Mouse (Mus musculus) CD4-positive, CD25-positive, alpha-beta regulatory T cell, adult 2 months (primary cell): ENCODE results near the gene Epb41l5.

Source experiments
- DNase-seq: peaks from one replicate; pipeline ENCODE4 v3.0.0-alpha.2; 2012; ENCODE audit warnings: low read depth, low spot score

Gene Epb41l5

DNA sequence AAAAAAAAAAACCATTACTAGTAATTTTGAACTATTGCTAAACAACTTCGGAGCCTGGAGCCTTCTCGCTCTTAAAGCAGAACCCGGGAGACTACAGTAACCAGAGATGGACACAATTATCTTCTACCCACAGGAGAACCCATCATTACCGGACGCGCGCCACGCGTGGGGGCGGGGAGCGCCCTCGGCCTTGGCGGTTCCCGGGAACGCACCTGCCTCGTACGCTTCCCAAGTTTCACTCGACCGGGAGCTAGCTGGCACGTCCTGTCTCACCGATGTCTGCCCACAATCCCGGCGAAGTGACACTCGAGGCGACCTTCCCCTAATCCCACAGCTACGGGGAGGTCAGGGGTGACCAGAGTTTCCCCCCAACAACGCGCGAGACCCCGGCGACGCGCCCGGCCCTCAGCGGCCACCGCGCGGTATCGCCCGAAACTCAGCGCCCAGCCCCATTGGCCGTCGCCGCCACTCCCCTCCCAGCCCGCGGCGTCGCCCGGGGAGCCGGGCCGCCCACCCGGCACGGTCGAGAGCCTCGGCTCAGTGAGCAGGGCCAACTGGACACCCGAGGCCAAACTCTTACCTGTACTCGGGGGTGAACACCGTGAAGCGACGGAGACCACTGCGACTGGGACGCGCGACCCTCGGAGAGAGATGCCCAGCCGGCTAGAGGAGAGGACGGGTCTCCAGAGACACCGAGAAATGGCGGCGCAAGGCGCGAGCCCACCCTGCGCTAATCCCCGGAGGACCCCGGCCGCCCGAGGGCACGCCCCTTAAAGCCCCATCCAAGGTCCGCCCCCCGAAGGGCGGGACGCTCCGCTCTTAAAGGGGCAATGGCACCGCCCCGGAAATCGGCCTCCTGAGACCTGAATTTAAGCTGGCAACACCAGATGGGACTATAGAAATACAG is at the start of gene Epb41l5:
Gene Epb41l5, minus strand, starts transcription at position 796 of the 907 bp plus-strand sequence.
- DNase-seq, result peak; percentile 64

DNA sequence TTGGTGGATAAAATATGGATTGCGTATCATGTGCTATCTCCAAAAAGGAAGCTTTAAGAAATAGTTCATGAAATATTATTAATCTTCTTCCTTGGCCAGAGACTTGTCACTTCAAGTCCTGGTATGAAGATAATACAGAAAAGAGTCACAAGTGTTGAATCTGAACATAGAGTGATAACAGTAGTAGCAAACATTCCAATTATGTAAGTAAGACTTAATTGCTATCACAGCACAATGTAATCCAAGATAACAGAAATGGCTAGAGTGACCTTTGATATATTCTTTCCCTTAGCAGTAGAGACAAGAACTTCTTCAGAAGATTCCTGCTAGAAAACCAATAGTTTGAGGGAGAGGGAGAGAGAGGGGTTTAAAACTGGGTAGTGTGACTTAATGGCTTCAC is 48.1 kb upstream of the Epb41l5 start:
- DNase-seq, result no peak

GRCm38 (mm10) chr1:119685773-119686558 is 37.2 kb upstream of the Epb41l5 start:
- DNase-seq, result peak; percentile 4

DNA sequence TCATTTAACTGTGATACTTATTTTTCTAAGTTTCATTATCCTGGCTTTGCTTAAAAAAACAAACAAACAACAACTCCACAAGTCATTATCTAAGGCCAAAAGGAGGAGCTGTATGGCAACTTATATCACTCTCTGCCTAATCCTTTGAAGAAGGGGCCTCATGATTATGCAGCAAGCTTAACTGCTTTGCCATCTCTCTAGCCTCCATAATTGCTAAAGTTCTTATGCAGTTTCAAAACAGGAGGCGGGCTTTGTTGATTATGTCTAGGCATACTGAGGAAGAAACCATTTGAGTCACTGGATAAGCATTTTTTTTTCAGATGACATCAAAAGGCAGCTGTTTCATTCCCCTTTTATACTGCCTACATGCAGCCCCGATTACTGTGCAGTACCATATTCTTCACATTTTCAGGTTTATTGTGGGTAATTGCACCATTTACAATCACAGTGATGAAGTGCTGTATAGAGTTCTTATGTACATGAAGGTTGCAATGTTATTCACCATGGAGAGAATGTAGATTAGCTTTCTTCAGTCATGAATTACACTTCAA is 32.9 kb upstream of the Epb41l5 start:
- no peak for DNase-seq

GRCm38 (mm10) chr1:119674984-119675383 is 26.2 kb upstream of the Epb41l5 start:
- DNase-seq, result peak; percentile 44

- no peak for DNase-seq
Measured at GRCm38 (mm10) chr1:119666904-119667303, 18.1 kb upstream of the Epb41l5 start.

DNA sequence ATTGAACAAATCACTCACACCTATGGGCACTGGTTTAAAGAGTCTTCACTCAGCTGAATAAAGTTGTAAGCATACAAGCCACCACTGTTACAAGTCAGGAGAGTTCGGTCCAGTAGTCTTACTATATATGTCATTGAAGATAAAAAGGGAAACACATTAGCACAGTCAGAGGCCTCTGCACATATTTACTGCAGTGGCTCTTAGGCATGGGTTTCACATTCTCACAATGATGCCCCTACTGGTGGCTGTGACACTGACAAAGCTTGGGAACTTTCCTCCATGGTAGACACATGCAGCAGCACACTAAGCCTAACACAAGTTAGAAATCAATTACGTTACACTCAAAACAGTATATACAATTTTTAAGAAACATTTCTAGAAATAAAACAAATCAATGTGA is 5.5 kb upstream of the Epb41l5 start:
- DNase-seq, result peak; percentile 15

DNA sequence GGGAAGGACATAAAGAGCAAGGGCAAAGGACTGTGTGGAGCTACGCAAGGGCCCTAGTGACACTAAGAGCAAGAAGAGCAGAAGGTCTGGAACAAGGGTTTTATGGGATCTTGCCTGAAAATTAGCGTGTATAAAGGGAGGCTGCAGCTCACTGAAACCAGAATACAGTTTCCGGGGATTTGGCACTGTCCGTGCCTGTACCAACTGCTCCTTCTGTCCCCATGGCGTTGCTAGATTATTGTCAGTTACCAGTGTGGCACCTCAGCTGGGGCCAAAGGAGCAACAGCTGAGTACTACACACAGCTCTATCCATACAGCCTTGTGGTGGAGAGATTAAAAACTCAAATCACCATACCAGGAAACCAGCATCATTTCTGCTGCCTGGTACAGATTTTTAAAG is 1.6 kb upstream of the Epb41l5 start:
- no peak for DNase-seq

DNA sequence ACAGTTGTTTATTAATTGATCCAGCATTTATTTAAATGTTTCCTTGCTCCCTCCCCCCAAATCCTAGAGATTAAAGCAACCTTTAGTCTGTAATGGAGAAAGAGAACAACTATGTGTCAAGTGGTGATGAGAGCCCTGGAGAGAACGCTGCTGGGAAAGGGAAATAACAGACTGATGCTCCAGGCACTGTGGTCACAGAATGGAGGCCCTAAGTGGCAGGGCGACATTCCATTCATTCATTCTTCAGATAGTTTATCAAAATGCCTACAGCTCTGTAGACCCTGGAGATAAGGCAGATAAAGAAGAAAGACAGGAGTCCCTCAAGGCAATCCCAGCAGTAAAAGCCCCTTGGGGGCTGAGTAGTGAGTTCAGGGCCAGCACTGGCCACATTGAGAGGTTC is 827 bp upstream of the Epb41l5 start:
- no peak for DNase-seq

- no peak for DNase-seq
Measured at GRCm38 (mm10) chr1:119646356-119646755, 2.4 kb downstream of the Epb41l5 start.

- DNase-seq, result no peak
Measured at GRCm38 (mm10) chr1:119642367-119642766, 6.4 kb downstream of the Epb41l5 start.

- DNase-seq, result no peak
Measured at GRCm38 (mm10) chr1:119641090-119641812, 7.5 kb downstream of the Epb41l5 start.

- no peak for DNase-seq
Measured at GRCm38 (mm10) chr1:119640006-119640405, 8.8 kb downstream of the Epb41l5 start.

DNA sequence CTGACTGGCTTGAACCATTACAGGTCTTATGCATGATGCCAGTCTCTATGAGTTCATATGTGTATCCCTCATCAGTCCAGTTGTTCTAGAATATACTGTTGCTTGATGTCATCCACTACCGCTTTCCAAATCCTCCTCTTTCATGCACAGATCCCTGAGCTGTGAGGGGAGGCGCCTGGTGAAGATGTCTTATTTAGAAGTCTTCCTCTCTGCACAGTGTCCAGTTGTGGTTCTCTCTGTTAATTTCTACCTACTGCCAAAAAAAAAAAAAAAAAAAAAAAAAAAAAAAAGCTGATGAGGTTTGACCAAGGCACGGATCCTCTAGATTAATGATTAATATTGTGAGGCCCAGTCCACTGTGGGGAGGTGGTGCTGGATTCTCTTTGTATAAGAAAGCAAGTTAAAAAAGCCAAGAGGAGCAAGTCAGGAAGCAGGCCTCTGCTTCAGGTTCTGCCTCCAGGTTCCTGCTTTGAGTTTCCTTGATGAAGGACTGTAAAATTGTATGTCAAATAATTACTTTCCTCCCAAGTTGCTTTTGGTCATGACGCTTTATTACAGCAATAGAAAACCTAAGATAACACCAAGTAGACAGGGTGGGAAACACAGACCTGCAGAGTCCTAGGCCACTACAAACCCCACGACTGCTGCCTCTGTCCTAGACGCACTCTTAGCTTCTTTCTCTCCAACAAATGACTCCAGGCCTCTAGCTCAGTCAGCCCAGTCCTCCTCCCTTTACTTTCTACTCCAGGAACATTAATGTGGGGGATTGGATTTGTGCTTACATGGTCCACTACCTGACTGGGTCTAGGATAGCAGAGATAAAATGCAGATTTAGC is 11.4 kb downstream of the Epb41l5 start:
- no peak for DNase-seq

DNA sequence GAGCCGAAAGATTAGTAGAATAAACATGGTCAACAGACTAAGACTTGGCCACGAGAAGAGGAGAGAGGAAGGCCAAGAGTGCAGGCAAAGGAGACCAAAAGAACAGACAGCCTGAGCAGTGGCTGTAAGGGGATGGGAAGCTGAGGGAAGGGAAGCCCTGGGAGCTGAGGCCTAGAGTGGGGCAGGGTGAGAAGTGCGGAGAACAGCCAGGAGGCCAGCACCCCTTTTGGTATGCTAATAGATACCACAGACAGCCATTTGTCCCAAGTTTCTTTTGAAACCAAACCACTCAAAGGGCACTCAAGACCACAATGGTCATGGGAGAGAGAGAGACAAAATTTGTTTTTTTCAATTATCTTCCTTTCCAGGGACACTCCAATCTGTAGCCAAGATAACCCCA is 14.1 kb downstream of the Epb41l5 start:
- no peak for DNase-seq

GRCm38 (mm10) chr1:119630428-119630827 is 18.4 kb downstream of the Epb41l5 start:
- no peak for DNase-seq

- DNase-seq, result no peak
Measured at GRCm38 (mm10) chr1:119626837-119627236, 22.0 kb downstream of the Epb41l5 start.

GRCm38 (mm10) chr1:119624444-119624843 is 24.4 kb downstream of the Epb41l5 start:
- DNase-seq, result no peak

DNA sequence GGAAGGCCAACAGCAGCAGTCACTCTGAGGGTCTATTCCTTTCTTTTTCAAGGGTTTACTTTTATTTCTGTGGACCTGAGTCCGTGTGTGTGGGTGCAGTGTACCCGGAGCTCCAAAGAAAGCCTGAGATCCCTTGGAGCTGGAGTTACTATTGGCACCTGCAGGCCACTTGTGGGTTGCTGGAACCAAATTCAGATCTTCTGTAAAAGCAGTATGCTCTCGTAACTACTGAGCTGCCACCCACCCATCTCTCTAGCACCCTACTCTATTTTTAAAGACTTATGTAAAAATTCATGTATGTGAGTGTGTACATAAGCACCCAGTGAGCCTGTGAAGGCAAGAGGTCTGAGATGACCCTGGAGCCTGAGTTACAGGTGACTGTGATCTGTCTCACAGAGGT is 43.4 kb downstream of the Epb41l5 start:
- no peak for DNase-seq

DNA sequence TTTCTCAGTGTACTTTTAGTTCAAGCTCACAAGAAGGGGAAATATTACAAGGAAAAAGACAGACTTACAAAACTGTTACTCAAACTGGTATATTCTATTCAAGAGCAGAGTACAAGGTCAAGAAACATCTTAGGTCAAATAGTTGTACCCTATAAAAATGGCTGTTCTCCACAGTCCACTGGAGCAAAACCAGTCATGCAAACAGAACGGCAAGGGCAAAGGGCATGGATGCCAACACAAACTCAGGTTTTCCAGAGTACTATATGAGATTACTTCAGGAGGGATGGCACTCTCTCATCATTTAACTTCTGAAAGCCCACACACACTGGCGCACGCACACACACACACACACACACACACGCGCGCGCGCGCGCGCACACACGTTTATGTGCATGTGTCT is 46.4 kb downstream of the Epb41l5 start:
- DNase-seq, result no peak

DNA sequence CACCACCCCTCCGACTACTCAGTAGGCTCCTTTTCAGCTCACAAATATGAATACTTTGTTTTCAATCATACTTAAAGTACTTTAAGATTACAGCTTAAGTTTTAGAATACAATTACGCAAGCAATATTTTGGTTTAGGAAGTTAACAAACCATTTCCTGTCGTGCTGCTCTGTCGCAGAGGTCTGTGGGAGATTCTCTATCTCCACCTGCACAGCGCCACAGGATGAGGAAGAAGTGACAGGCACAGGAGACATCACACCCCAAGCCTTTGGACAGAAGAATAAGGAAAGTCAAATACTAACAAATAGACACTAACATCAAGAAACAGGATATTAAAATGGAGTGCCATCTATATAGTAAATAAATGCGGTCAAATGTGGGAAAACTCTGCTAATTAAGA is 49.9 kb downstream of the Epb41l5 start:
- DNase-seq, result peak; percentile 3
